Mouse (Mus musculus) layer of hippocampus, adult 6 months (tissue): Measurements from ENCODE around the gene Tspan15. TPM values are rescaled to one million over a fixed set of nuclear protein-coding genes. Genes with fewer than 3 reads are reported as not detected.

Experiments
- long read RNA-seq, 2 experiments: library from polyadenylated mRNA; unstranded; transcript quantifications; one replicate each; pipeline ENCODE4 v2.0.0; 2019 to 2020
- microRNA-seq: library from miRNA; unstranded; fragments of <30 nt; microRNA quantifications from one replicate; pipeline ENCODE4 v1.2.0, GENCODE M21; 2020
- polyA plus RNA-seq: library from polyadenylated mRNA; unstranded; fragments of <200 nt; fragmentation: Nextera tagmentation; gene quantifications from 2 replicates; pipeline ENCODE4 v1.2.3, GENCODE M21; 2021

The Tspan15 gene
- polyA plus RNA-seq, result 35.1 and 44.6 TPM in 2 replicates
- long read RNA-seq, experiment 1, transcript Tspan15-201 (8 exons, 3,638 nt), result major isoform, 74 of 88 reads
- long read RNA-seq, experiment 1, partial matches to known transcripts, result 3 of 88 reads
- long read RNA-seq, experiment 1, other reads (novel, unspliced or antisense), result 11 of 88 reads
- long read RNA-seq, experiment 2, transcript Tspan15-201 (8 exons, 3,638 nt), result major isoform, 184 of 199 reads
- long read RNA-seq, experiment 2, partial matches to known transcripts, result 0 of 199 reads
- long read RNA-seq, experiment 2, other reads (novel, unspliced or antisense), result 13 of 199 reads

GRCm38 (mm10) chr10:62230708-62231394 lies at the start of gene Tspan15:
Gene Tspan15 (minus strand): TSS chr10:62231251.

GRCm38 (mm10) chr10:62252000-62252488 lies 21.0 kb upstream of the Tspan15 start, which contains the start of gene Tacr2:
Gene Tacr2 (plus strand): TSS chr10:62252438.

GRCm38 (mm10) chr10:62143820-62144219 lies 87.2 kb downstream of the Tspan15 start, which contains the start of gene Fam241b:
Gene Fam241b (minus strand): TSS chr10:62143920.

Small RNA genes lying within 50 kb of the gene (microRNA-seq; reads per million reads assigned to microRNA genes)
- gene Mir7662, result 1.7 reads per million

Other genes starting within 250 kb of the Tspan15 start
- gene Neurog3, start 98.2 kb downstream of the Tspan15 start, polyA plus RNA-seq, result not detected in 2 replicates
- gene Fam241b, start 87.3 kb downstream of the Tspan15 start, polyA plus RNA-seq, result 18.4 and 24.9 TPM in 2 replicates
- gene Tacr2, start 21.2 kb upstream of the Tspan15 start, polyA plus RNA-seq, result 0.23 and 0.31 TPM in 2 replicates
- gene Hk1, start 148.7 kb upstream of the Tspan15 start, polyA plus RNA-seq, result 22.6 and 25.9 TPM in 2 replicates
- 0.78 and 1.0 TPM in 2 replicates for gene Hkdc1, start 191.2 kb upstream of the Tspan15 start, polyA plus RNA-seq
- 0.79 and 0.83 TPM in 2 replicates for gene 4930507D05Rik, start 218.2 kb upstream of the Tspan15 start, polyA plus RNA-seq
- 14.9 and 16.0 TPM in 2 replicates for gene Supv3l1, start 218.5 kb upstream of the Tspan15 start, polyA plus RNA-seq